Mouse (Mus musculus) lung, postnatal 36 days (tissue): ENCODE measurements around the gene Svs3b.
"Not testable (repeated sequence)": the region's sequence is repeated elsewhere in the genome, so short reads cannot be mapped to it uniquely, and the experiment has no call there.

Experiments used
- DNase-seq: peaks from one replicate; pipeline ENCODE4 v3.0.0; 2022; ENCODE audit warnings: mixed read lengths

Gene Svs3b

GRCm38 (mm10) chr2:164256540-164256939 lies at the start of gene Svs3b:
TSS of gene Svs3b (minus strand) at chr2:164256640.
- not testable (repeated sequence) for DNase-seq

GRCm38 (mm10) chr2:164288968-164289367 lies 32.5 kb upstream of the Svs3b start, which contains the start of gene Svs3a:
TSS of gene Svs3a (plus strand) at chr2:164289268.
- not testable (repeated sequence) for DNase-seq

GRCm38 (mm10) chr2:164278359-164278758 lies 21.9 kb upstream of the Svs3b start, which contains the start of gene Svs4:
TSS of gene Svs4 (minus strand) at chr2:164278459.
- no peak for DNase-seq

GRCm38 (mm10) chr2:164238366-164238765 lies 18.1 kb downstream of the Svs3b start, which contains the start of gene Svs2:
TSS of gene Svs2 (minus strand) at chr2:164238466.
- no peak for DNase-seq

GRCm38 (mm10) chr2:164232671-164233070 lies 23.8 kb downstream of the Svs3b start:
- no peak for DNase-seq

- no peak for DNase-seq
These were observed 27.9 kb downstream of the Svs3b start for GRCm38 (mm10) chr2:164228361-164229070.

- no peak for DNase-seq
These were observed 34.9 kb downstream of the Svs3b start, which contains the start of gene Wfdc15b for GRCm38 (mm10) chr2:164221522-164221921. TSS of gene Wfdc15b (minus strand) at chr2:164221660.

- DNase-seq: no peak
These were observed 37.1 kb downstream of the Svs3b start for GRCm38 (mm10) chr2:164219295-164219694.

GRCm38 (mm10) chr2:164212711-164213110 lies 43.7 kb downstream of the Svs3b start:
- no peak for DNase-seq

GRCm38 (mm10) chr2:164210892-164211291 lies 45.5 kb downstream of the Svs3b start:
- no peak for DNase-seq

GRCm38 (mm10) chr2:164206676-164207075 lies 49.8 kb downstream of the Svs3b start:
- no peak for DNase-seq

- not testable (repeated sequence) for DNase-seq
These were observed 50.4 kb downstream of the Svs3b start for GRCm38 (mm10) chr2:164206011-164206410.
